Mouse (Mus musculus): ENCODE results near the gene Aass. TPM values are rescaled to one million over a fixed set of nuclear protein-coding genes. Genes with fewer than 3 reads are reported as not detected.

The Aass gene
- polyA plus RNA-seq, 1 experiment from 2014 or later: 0.90 TPM

Other genes starting within 250 kb of the Aass start
- 13.6 and 38.7 TPM in 2 replicates for gene Fezf1, start 115.4 kb upstream of the Aass start, polyA plus RNA-seq (2015; fragmentation: Nextera tagmentation; extraction: Ambion mirVana)